Mouse (Mus musculus) mouse embryonic stem cell (cell line): Measurements from ENCODE around the gene Aif1.

ENCODE experiments used
- in situ Hi-C, 2 experiments: fragments of 300-500 bp; cut with MboI; formaldehyde crosslinking; loops; 1 replicate in 1 of 2; 3 replicates in 1 of 2; pipeline ENCODE4 v1.14.3; 2019 to 2020; ENCODE audit warnings: low sequenced_read_pairs in 2 of 2, low pct_unique_long_range_greater_than_20kb in 1 of 2, mixed read lengths in 1 of 2; ENCODE audit not compliant: unreplicated experiment in 1 of 2

Gene Aif1

GRCm38 (mm10) chr17:35173329-35173728, 2.5 kb downstream of the Aif1 start:
- in situ Hi-C loops: no loop called here

DNA sequence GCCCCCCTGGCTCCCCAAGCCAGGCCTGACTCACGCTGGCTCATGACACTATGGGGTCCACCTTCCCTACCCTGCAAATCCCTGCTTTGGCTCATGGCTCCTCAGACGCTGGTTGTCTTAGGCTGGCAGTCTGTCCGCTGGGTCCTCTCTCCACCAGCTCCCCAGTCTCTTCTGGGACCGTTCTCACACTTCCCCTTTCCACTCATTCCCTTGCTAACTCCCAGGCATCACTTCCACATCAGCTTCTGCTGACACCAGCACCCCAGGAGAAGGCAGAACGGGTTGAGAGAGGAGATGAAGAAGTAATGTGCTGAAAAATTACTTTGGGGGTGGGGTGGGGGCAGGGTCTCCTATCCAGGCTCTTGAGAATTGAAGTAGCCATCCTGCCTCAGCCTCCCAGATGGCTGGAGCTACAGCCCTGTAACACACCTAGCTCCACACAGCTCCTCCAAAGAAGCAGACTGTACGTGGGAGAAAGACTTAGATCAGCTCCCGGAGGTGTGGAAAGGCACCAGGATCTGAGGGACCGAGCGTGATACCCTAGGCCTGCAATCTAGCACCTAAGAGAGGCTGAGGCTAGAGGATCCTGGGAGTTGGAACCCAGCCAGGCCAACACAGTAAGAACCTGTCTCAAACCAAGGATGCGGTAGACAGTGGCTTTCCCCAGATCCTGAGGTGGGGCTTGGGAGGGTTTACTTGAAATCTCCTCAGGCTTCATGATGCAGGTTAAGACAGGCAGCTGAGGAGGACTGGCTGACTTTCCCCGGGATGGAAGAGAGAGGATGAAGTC, 3.2 kb downstream of the Aif1 start:
- in situ Hi-C loops: no loop called here

GRCm38 (mm10) chr17:35168541-35169207, 7.2 kb downstream of the Aif1 start:
- in situ Hi-C loops: loop anchor here in 1 of 2 experiments (5.0 kb wide), 1 partner anchor 64 kb away; the partner anchor contains the start of gene Atp6v1g2

- in situ Hi-C loops: loop anchor here in 1 of 2 experiments (5.0 kb wide), 1 partner anchor 65 kb away; the partner anchor contains the start of gene Atp6v1g2
These were observed 8.1 kb downstream of the Aif1 start for GRCm38 (mm10) chr17:35167794-35168193.

GRCm38 (mm10) chr17:35166352-35167035, 9.4 kb downstream of the Aif1 start:
- in situ Hi-C loops: loop anchor here in 1 of 2 experiments (5.0 kb wide), 1 partner anchor 66 kb away; the partner anchor contains the start of gene Atp6v1g2

DNA sequence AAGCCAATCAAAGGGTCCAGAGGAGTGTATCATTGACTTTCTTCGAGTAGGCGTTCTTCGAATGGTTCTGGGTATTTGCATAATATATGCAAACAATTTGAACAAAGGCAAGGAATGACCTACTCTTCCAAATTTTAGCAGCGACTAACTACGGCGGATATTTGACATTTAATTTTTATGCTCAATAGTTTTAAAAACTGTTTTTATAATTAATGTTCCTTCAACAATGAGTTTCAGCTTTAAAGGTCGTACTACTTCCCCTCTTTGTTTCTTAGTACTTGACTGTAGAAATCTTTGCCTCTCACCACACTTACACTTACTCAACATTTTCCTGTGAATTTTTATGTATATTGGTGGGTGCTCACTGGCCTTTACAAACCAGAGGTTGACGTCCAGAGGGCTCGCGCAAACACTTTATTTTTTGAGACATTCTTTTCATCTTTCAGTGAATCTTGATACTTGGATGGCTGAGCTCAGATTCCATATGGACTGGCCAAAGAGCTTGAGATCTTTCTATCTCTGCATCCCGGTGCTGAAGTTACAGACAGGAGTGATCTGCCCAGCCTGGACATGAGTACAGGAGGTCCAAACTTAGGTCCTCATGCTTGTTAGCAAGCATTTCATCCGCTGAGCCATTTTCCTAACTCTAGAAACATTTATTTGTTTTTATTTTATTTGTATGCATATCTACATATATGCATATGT, 10.3 kb downstream of the Aif1 start:
- in situ Hi-C loops: loop anchor here in 1 of 2 experiments (5.0 kb wide), 1 partner anchor 67 kb away; the partner anchor contains the start of gene Atp6v1g2

GRCm38 (mm10) chr17:35164568-35165450, 11.1 kb downstream of the Aif1 start, which contains the start of gene Prrc2a:
Gene Prrc2a (minus strand): TSS chr17:35164897.
- in situ Hi-C loops: loop anchor here in 1 of 2 experiments (5.0 kb wide), 1 partner anchor 67 kb away; the partner anchor contains the start of gene Atp6v1g2

- in situ Hi-C loops: no loop called here
These were observed 11.7 kb downstream of the Aif1 start for GRCm38 (mm10) chr17:35164218-35164567.

GRCm38 (mm10) chr17:35163326-35164081, 12.4 kb downstream of the Aif1 start:
- in situ Hi-C loops: no loop called here

- in situ Hi-C loops: no loop called here
These were observed 13.1 kb downstream of the Aif1 start for GRCm38 (mm10) chr17:35162730-35163129.

DNA sequence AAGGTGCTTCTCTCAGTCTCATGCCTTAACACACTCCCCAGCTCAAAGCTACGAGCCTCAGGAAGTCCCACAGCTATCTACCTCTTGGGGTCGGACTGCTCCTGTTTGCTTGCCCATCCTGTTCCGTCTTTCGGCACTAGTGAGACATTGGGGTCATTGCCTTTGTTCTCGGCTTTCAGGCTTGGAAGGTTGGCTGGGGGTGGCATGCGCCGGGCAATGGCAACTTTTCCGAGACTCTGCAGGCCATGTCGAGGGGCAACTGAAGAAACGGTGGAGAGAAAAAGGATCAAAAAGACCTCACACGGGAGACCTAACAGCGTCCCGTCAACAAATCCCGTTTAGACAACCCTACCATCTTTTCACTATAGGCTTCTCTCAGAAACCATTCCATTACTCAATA, 13.7 kb downstream of the Aif1 start:
- in situ Hi-C loops: no loop called here

- in situ Hi-C loops: no loop called here
These were observed 14.4 kb downstream of the Aif1 start for GRCm38 (mm10) chr17:35161421-35161820.

DNA sequence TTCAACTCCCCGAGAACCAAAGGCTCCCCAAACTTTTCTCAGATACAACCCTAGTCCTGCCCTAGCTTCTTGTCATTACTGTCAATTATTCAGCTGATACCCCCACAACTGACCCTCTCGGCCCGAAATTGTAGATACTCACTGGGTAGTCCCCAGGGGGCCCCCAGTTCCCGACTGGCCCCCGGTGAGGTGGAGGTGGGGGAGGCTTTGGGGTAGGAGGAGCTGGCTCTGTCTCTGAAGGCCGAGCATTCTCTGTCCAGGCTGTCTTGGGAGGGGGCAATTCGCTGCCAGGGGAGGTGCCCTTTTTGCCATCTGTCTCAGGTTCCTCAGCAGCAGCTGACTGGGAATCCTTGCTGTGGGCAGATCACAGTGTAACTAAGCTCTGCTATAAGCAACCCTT, 16.2 kb downstream of the Aif1 start:
- in situ Hi-C loops: no loop called here

DNA sequence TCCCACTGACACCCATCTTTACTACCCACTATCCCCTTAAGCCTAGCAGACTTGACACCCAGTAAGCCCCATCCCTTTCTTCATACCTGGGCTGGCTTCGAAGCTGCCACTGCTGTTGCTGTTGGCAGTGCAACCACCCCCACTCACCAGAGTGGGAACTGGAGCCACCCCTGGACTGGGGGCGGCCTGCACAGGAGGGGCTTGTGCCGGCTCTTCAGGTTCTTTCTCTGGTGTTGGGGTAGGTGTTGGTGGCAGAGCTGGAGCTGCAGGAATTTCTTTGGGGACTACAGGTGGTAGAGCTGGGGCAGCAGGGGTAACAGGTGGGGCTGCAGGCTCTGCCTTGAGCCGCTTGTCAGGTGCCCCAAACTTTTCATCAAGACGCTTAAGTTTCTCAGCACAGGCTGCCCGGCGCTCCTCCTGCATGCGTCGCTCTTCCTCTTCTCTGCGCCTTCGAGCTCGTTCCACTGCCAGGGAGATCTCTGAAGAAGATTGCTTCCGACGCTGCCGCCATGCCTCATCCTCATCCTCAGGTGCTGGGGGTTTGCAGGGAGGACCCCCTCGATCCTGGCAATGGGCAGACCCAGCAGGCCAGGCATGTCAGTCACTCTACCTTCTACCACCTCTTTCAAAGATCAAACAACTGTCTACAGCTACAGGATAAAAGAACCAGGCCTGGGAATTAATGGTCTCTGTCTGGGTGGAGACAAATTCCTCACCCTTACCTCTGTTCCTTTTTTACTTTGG, 16.8 kb downstream of the Aif1 start:
- in situ Hi-C loops: no loop called here

DNA sequence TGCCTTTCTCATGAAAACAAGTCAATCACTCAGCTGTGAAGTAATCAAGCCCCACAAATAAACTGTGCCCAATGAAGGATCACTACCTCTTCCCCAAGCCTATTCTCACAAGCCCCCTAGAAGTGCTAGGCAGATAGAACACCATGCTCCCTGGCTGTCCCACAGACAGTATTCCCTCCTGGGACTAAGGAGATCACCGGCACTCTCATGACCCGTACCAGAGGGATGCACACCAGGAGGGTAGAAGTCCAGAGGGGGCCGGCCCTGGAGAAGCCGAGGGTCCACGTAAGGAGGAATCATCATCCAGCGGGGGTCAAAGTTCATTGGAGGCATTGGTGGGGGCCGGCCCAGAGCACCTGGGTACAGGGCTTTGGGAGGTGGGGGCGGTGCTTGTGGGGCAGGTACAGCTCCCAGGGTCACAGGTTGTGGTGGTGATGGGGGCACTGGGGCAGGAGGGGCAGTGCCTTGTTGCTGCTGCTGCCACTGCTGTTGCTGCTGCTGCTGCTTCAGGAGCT, 18.1 kb downstream of the Aif1 start:
- in situ Hi-C loops: no loop called here

DNA sequence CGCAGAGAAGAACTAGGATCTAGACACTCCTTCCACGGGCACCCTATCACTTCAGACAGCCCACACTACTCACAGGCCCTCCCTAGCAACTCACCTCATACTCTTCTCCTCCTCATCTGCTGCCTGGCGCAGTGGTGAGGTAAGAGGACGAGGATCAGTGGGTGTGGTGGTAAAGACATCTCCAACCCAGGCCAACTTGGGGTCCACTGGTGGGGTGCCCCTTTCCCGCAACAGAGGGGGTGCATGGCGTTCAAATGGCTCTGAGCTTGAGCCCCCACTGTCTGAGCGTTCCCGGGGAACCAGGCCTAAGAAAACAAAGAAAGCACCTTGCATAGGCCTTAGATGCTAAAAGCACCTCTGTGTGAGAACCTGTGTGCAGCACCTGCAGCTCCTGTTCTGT, 18.6 kb downstream of the Aif1 start:
- in situ Hi-C loops: no loop called here
